Mouse (Mus musculus) telencephalon, adult 2 months (tissue): ENCODE results near the gene Fmo3.

Source experiments
- DNase-seq: peaks from one replicate; pipeline ENCODE4 v3.0.0-alpha.2; 2011; ENCODE audit warnings: low read depth, low spot score

Gene Fmo3

GRCm38 (mm10) chr1:162931310-162931875, 52.9 kb downstream of the Fmo3 start:
- no peak for DNase-seq

DNA sequence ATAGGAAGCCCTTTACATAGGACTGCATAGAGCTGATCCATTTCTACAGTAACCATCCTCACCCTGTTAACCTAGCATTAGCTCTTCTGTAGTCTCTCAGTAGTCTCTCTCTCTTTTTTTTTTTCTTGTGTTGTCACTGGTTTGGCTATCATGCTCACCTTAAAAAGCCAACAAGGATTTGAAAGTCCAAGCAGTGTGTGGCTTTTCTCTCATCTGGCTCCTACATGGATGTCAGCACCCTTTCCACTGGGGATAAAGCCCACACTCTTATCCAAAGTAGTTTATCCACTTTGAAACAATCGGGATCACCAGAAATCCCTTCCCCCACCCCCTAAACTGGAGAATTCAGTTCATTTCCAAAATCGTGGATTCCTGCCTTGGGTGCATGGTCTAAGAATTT, 53.7 kb downstream of the Fmo3 start:
- DNase-seq, result no peak

DNA sequence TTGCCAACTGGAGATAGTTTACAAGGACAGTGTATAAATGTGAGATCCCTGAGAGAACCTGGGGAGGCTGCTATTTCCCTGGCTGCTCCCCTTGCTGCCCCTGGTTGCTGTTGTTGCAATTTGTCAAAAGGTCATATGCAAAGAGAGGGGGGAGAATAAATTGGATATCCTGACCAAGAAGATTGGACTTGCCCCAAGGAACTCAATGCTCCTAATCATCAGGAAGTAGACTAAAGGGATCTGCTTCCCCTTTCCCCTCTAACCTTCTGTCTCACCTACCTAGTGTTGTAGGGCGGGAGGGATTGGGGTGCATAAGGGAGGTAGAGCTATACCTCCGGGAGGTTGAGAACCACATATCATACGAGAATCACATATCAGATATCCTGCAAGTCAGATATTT, 55.2 kb downstream of the Fmo3 start:
- no peak for DNase-seq

GRCm38 (mm10) chr1:162925121-162925520, 59.2 kb downstream of the Fmo3 start:
- no peak for DNase-seq

DNA sequence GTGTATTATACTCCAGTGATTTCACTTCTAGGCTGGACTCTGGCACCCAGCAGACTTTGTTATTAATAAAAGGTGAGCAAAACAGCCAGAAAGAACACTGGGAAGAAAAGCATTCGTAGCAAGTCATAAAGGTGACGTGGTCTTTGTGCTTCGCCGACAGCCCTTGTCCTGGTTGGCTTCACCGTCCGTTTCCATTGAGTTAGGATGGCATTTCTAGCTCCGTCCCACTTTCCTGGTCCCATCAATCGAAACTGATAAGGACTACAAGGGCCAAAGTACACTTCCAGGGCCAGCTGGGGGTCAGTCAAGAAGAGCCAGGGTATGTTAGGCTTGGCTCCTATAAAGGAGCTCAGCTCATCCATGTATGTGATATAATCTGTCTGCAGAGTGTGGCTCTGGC, 67.7 kb downstream of the Fmo3 start:
- no peak for DNase-seq

GRCm38 (mm10) chr1:162914932-162915556, 69.3 kb downstream of the Fmo3 start:
- no peak for DNase-seq

- DNase-seq, result no peak
Observed at GRCm38 (mm10) chr1:162912085-162912484, 72.2 kb downstream of the Fmo3 start.
